Mouse (Mus musculus) neural tube, embryonic 11.5 days (tissue): ENCODE data around the gene Thoc6. TPM values are rescaled to one million over a fixed set of nuclear protein-coding genes. Genes with fewer than 3 reads are reported as not detected.

Source experiments
- ATAC-seq: fragments of 200-750 bp; cut with Nextera tagmentation; 2 replicates; pipeline ENCODE4 v1.8.0; 2017; ENCODE audit warnings: moderate number of reproducible peaks, mild to moderate bottlenecking, moderate TSS enrichment, moderate library complexity; ENCODE audit not compliant: insufficient read depth, low FRiP score, low TSS enrichment
- DNase-seq: peaks from one replicate; pipeline ENCODE4 v3.0.0-alpha.2; 2015; ENCODE audit warnings: low spot score
- H3K27ac ChIP-seq: fragments of 300-500 bp; sonication (generic); 2 replicates; pipeline ENCODE4 v1.5.1; 2014; ENCODE audit warnings: low read depth, mild to moderate bottlenecking, low read length
- H3K27me3 ChIP-seq: fragments of 300-500 bp; sonication (generic); 2 replicates; pipeline ENCODE4 v1.6.1; 2014; ENCODE audit warnings: mild to moderate bottlenecking, low read length, mixed read lengths; ENCODE audit not compliant: control insufficient read depth, insufficient read depth
- H3K36me3 ChIP-seq: fragments of 300-500 bp; sonication (generic); 2 replicates; pipeline ENCODE4 v1.6.1; 2014; ENCODE audit warnings: mild to moderate bottlenecking, low read length, moderate library complexity, mixed read lengths; ENCODE audit not compliant: control insufficient read depth, insufficient read depth
- H3K4me1 ChIP-seq: fragments of 300-500 bp; sonication (generic); 2 replicates; pipeline ENCODE4 v1.6.1; 2014; ENCODE audit warnings: low read length, mixed read lengths; ENCODE audit not compliant: control insufficient read depth, insufficient read depth
- H3K4me2 ChIP-seq: fragments of 300-500 bp; sonication (generic); 2 replicates; pipeline ENCODE4 v1.6.1; 2014; ENCODE audit warnings: low read depth, mild to moderate bottlenecking, moderate library complexity
- H3K4me3 ChIP-seq: fragments of 300-500 bp; sonication (generic); 2 replicates; pipeline ENCODE4 v1.5.1; 2014; ENCODE audit warnings: low read depth, low read length
- H3K9ac ChIP-seq: fragments of 300-500 bp; sonication (generic); 2 replicates; pipeline ENCODE4 v1.6.1; 2014; ENCODE audit warnings: mild to moderate bottlenecking, low read length
- H3K9me3 ChIP-seq: fragments of 300-500 bp; sonication (generic); 2 replicates; pipeline ENCODE4 v1.6.1; 2016; ENCODE audit warnings: low read length; ENCODE audit not compliant: control insufficient read depth
- WGBS: fragments of 180-500 bp; shearing (Covaris S2); extraction: QIAGEN DNeasy Blood & Tissue Kit; methylation state at CpG from one replicate; pipeline ENCODE4 v1.1.7; 2014; 5-methylcytosine and 5-hydroxymethylcytosine counted together
- polyA plus RNA-seq: library from polyadenylated mRNA; unstranded; fragments of >200 nt; fragmentation: Nextera tagmentation; extraction: Ambion mirVana; gene quantifications from 2 replicates; pipeline ENCODE4 v1.2.1, GENCODE M21; 2014

Thoc6 gene
- polyA plus RNA-seq, 1 experiment from 2014 or later: 62.4 TPM

DNA sequence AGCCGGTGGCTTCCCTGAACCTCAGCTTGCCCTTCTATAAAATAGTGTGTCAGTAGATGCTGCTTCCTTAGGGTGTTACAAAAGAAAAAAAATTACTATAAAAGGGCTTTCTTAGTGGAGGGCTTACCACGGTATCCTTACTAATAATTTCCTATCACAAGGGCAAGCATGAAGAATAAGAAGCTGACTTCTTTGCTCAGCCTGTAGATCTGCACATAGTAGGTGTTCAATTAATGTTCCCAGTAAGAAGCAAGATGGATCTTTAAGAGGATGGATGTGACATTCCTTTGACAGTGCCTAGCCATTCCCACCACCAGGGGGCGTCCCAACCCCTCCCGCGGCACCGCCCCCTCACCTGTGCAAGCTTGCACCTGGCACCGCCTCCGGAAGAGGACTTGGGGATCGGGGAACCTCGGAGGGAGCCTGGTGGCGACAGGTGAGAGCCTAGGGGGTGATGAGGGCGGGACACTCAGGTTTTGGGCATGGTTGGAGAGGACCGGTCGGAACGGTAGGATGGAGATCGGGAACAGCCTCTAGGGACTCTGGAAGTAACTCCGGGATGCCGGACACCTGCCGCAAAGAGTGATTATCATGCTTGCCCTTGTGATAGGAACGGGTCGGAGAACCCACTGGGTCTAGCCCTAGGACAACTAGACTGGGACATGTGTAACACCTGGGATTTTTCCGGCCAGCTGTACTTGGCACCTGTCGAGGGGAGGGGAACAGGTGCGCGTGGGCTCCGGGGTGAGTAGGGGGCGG lies 13.4 kb downstream of the Thoc6 start, which contains the start of gene Bicdl2:
Gene Bicdl2 (plus strand): TSS at position 390 of the 759 bp plus-strand sequence.
- H3K36me3 ChIP-seq: no peaks in the 10 kb centered on the region
- H3K9me3 ChIP-seq: no peaks in the 10 kb centered on the region
- no peak within 1 kb of the TSS for H3K4me2 ChIP-seq
- 5% methylated on average over 27 of the region's 27 CpGs for WGBS
- H3K27me3 ChIP-seq: peaks cover 24% of the 10 kb centered on the region
- ATAC-seq (no peak), DNase-seq (no peak)
- no peak within 1 kb of the TSS for H3K9ac ChIP-seq
- no peaks in the 10 kb centered on the region for H3K4me1 ChIP-seq
- H3K27ac ChIP-seq: no peak within 1 kb of the TSS
- H3K4me3 ChIP-seq: no peak within 1 kb of the TSS

DNA sequence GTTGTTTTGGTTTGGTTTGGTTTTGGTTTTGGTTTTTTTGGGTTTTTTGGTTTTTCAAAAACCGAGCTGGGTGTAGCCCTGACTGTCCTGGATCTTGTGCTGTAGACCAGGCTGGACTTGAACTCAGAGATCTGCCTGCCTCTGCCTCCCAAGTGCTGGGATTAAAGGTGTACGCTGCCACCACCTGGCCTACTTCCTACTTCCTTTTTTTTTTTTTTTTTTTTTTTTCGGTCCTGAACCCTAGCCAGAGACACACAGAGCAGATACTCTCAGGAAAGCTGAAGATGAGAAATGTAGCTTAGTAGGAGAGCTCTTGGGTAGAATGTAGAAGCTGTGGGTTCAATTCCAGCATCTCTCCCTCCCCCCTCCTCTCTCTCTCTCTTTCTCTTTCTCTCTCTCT lies 15.2 kb downstream of the Thoc6 start:
- no peaks in the 10 kb centered on the region for H3K4me1 ChIP-seq
- 70% methylated on average over 3 of the region's 3 CpGs for WGBS
- no peak overlapping the region for H3K9ac ChIP-seq
- H3K9me3 ChIP-seq: no peaks in the 10 kb centered on the region
- H3K36me3 ChIP-seq: no peaks in the 10 kb centered on the region
- ATAC-seq (no peak), DNase-seq (no peak)
- no peak overlapping the region for H3K27ac ChIP-seq
- peaks cover 24% of the 10 kb centered on the region for H3K27me3 ChIP-seq
- no peak overlapping the region for H3K4me3 ChIP-seq
- H3K4me2 ChIP-seq: no peak overlapping the region

DNA sequence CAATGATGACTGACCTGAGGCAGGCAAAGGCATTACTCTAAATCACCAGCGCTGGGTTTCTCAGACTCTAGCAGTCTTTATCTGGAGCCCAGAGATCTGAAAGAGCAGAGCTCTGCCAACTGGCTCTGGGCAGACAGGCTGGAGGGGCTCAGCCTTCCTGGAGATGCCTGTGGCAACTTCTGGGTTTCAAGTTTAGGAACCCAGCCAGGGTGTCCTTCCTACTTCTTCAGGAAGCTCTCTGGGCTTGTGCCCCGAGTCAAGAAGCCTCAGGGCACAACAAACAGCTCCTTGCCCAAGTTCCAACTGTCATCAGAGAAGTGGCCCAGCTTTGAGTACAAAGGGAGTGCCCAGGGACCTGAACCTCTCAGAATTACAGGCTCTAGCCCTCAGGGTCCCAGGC lies 19.3 kb downstream of the Thoc6 start:
- DNase-seq (no peak), ATAC-seq (no peak)
- no peaks in the 10 kb centered on the region for H3K27me3 ChIP-seq
- no peak overlapping the region for H3K27ac ChIP-seq
- H3K36me3 ChIP-seq: no peaks in the 10 kb centered on the region
- no peak overlapping the region for H3K9ac ChIP-seq
- H3K4me1 ChIP-seq: no peaks in the 10 kb centered on the region
- no peak overlapping the region for H3K4me3 ChIP-seq
- no peak overlapping the region for H3K4me2 ChIP-seq
- H3K9me3 ChIP-seq: no peaks in the 10 kb centered on the region
- WGBS: 69% methylated on average over 2 of the region's 2 CpGs

DNA sequence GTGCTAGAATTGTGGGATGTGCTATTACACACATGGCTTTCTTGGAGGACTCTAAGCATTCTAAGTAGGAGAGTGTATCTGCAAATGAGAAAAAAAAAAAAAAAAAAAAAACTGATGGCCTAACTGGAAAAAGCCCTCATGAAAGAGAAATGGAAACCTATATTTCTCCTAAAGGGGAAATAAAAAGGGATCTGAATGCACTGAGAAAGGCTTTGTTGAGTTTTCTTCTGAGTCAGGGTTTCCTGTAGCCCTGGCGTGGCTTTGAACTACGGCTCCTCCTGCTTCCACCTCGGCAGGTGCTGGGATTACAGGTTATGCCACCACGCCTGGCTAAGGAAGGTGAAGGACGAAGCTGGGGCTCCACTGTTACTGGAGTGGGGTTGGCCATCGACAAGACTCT lies 19.7 kb downstream of the Thoc6 start:
- no peaks in the 10 kb centered on the region for H3K9me3 ChIP-seq
- DNase-seq (no peak), ATAC-seq (no peak)
- no peak overlapping the region for H3K9ac ChIP-seq
- no peak overlapping the region for H3K4me2 ChIP-seq
- H3K27me3 ChIP-seq: no peaks in the 10 kb centered on the region
- H3K4me3 ChIP-seq: no peak overlapping the region
- H3K36me3 ChIP-seq: no peaks in the 10 kb centered on the region
- H3K27ac ChIP-seq: no peak overlapping the region
- no peaks in the 10 kb centered on the region for H3K4me1 ChIP-seq
- 62% methylated on average over 6 of the region's 6 CpGs for WGBS

DNA sequence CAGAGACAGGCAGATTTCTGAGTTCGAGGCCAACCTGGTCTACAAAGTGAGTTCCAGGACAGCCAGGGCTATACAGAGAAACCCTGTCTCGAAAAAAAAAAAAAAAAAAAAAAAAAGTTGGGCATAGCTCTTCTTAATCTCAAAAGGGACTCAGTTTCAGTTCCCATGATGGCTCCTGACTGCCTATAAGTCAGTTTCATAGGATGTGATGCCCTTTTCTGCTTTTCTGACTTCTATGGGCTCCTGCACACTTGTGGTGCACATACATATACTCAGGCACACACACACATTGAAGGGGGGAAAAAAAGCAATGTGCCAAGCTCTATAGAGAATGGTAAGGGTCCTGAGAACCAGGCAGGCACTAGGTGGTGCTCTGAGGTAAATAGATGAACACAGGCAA lies 20.4 kb downstream of the Thoc6 start:
- Histone ChIP-seq H3K27ac (no peak overlapping the region), H3K9ac (no peak overlapping the region), H3K4me2 (no peak overlapping the region), H3K4me1 (no peaks in the 10 kb centered on the region), H3K9me3 (no peaks in the 10 kb centered on the region), H3K4me3 (no peak overlapping the region), H3K36me3 (no peaks in the 10 kb centered on the region), H3K27me3 (no peaks in the 10 kb centered on the region)
- DNase-seq (no peak), ATAC-seq (no peak)
- 85% methylated on average over 1 of the region's 2 CpGs for WGBS

DNA sequence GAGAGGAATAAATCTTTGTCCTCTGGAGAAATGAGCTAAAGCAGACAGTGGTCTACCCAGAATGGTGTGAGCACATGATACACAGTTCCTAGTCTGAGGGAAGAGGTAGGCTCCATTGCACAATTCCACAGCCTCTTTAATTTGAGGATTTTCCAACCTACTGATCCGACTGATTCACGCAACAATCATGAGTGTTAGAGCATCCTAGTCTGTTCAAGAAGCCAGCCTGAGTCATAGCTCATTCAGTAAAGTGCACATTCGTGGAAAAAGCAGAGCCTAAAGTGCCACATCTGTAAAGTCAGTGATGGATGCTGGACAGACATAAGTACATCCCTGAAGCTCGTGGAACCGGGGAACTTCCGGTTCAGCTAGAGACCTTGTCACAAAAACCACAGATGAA lies 22.3 kb downstream of the Thoc6 start:
- no peak for DNase-seq
- Histone ChIP-seq H3K9ac (no peak overlapping the region), H3K27ac (no peak overlapping the region), H3K9me3 (no peaks in the 10 kb centered on the region), H3K27me3 (no peaks in the 10 kb centered on the region), H3K36me3 (no peaks in the 10 kb centered on the region), H3K4me1 (no peaks in the 10 kb centered on the region), H3K4me2 (no peak overlapping the region), H3K4me3 (no peak overlapping the region)
- 84% methylated on average over 6 of the region's 6 CpGs for WGBS
- no peak for ATAC-seq

DNA sequence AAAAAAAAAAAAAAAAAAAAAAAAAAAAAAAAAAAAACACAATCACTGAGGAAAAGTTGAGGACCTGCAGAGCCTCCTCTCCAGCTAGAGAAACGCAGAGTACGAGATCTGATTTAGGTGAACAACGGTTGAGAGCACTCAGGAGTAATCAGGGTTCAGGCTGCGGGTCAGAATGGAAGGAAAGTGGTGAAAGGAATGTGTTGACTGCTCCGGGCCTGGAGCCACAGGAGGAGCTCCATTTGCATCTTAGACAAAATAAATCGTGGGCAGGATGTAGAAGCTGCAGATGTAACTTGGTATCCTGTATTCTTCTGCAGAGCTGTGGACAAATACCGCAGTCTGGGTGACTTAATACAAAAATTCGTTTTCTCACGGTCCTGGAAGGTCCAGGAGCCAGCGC lies 27.8 kb downstream of the Thoc6 start:
- WGBS: 39% methylated on average over 10 of the region's 10 CpGs
- Histone ChIP-seq H3K9ac (no peak overlapping the region), H3K9me3 (no peaks in the 10 kb centered on the region), H3K27ac (no peak overlapping the region), H3K4me1 (peaks cover 3% of the 10 kb centered on the region; the same call in 1 of the 2 replicates), H3K4me3 (no peak overlapping the region), H3K4me2 (no peak overlapping the region), H3K36me3 (no peaks in the 10 kb centered on the region), H3K27me3 (peaks cover 15% of the 10 kb centered on the region)
- ATAC-seq (no peak), DNase-seq (no peak)

DNA sequence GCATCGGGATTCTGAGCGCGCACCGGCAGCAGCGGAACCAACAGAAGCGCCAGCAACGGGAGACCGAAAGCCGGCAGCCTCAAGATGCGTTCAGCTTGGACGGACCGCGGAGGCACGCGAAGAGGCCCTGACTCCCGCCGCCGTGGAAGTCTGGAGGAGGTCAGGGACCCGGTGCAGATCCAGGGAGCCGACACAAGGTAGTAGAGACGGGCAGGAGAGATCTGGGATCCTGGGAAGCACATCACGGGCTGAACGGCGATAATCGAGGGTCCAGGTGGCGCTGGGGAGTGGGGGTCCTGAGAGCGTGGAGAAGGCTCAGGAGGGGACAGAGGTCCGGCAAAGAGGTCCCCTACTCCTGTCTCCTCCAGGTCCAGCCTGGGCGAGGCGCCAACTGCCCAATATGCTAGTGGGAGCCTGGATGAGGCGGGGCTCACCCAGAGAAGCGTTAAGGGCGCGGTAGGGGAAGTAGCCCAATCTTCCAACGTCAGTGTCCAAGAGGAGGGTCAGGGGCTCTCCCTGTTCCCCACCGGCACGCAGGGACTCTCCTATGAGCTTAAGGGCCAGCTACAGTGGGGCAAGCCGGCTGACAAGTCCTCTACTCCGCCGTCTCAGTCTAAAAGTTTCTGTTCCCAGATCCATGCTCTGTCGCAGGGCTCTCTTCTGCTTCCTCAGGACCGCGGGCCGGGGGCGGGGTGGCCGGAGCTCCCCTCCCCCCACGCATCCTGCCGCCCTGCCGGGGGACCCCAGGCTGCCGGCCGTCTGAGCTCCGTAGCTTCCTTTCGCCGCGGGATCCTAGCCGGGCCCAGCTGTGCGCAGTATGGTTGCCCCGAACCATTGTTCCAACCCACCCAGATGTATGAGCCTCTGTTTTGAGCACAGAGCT lies 28.8 kb downstream of the Thoc6 start, which contains the start of gene Mmp25:
Gene Mmp25 (minus strand): TSS at position 665 of the 883 bp plus-strand sequence.
- Histone ChIP-seq H3K9ac (peak within 1 kb of the TSS; percentile 37), H3K27ac (no peak within 1 kb of the TSS), H3K4me3 (peak within 1 kb of the TSS; percentile 38), H3K4me2 (peak within 1 kb of the TSS; percentile 68), H3K36me3 (no peaks in the 10 kb centered on the region), H3K9me3 (no peaks in the 10 kb centered on the region), H3K4me1 (peaks cover 3% of the 10 kb centered on the region; the same call in 1 of the 2 replicates), H3K27me3 (peaks cover 15% of the 10 kb centered on the region)
- WGBS: under 1% methylated on average over 57 of the region's 58 CpGs
- peak; percentile 38; the same call in 1 of the 2 replicates for ATAC-seq
- DNase-seq: peak; percentile 45
